Mouse (Mus musculus) hindbrain, postnatal 0 days (tissue): Measurements from ENCODE around the gene Masp2. TPM values are rescaled to one million over a fixed set of nuclear protein-coding genes. Genes with fewer than 3 reads are reported as not detected.

Source experiments
- ATAC-seq: fragments of 200-750 bp; cut with Nextera tagmentation; 2 replicates; pipeline ENCODE4 v1.8.0; 2017; ENCODE audit warnings: mild to moderate bottlenecking, moderate TSS enrichment, moderate library complexity
- DNase-seq: peaks from one replicate; pipeline ENCODE4 v3.0.0-alpha.2; 2015; ENCODE audit warnings: low spot score
- H3K27ac ChIP-seq: fragments of 300-500 bp; sonication (generic); 2 replicates; pipeline ENCODE4 v1.5.1; 2014; ENCODE audit warnings: mild to moderate bottlenecking
- H3K27me3 ChIP-seq: fragments of 300-500 bp; sonication (generic); 2 replicates; pipeline ENCODE4 v1.6.1; 2014; ENCODE audit warnings: low read length, mixed read lengths; ENCODE audit not compliant: insufficient read depth
- H3K36me3 ChIP-seq: fragments of 300-500 bp; sonication (generic); 2 replicates; pipeline ENCODE4 v1.6.1; 2014; ENCODE audit warnings: low read length, mixed read lengths; ENCODE audit not compliant: insufficient read depth
- H3K4me1 ChIP-seq: fragments of 300-500 bp; sonication (generic); 2 replicates; pipeline ENCODE4 v1.6.1; 2014; ENCODE audit warnings: antibody characterized with exemption, low read length, mixed read lengths; ENCODE audit not compliant: insufficient read depth
- H3K4me2 ChIP-seq: fragments of 300-500 bp; sonication (generic); 2 replicates; pipeline ENCODE4 v1.6.1; 2014; ENCODE audit warnings: low read depth, mild to moderate bottlenecking, low read length, moderate library complexity, mixed read lengths
- H3K4me3 ChIP-seq: fragments of 300-500 bp; sonication (generic); 2 replicates; pipeline ENCODE4 v1.5.1; 2014; ENCODE audit warnings: low read length
- H3K9ac ChIP-seq: fragments of 300-500 bp; sonication (generic); replicated peaks from 2 replicates; pipeline ENCODE4 v1.6.1; 2014; ENCODE audit warnings: mild to moderate bottlenecking, low read length, moderate library complexity, mixed read lengths
- H3K9me3 ChIP-seq: fragments of 300-500 bp; sonication (generic); 2 replicates; pipeline ENCODE4 v1.6.1; 2016; ENCODE audit warnings: low read length, mixed read lengths
- CTCF ChIP-seq: IDR thresholded peaks from 2 replicates; pipeline ENCODE4 v1.5.1; 2016; ENCODE audit warnings: antibody characterized with exemption, control low read depth, low read depth
- WGBS: fragments of 180-500 bp; shearing (Covaris S2); extraction: QIAGEN DNeasy Blood & Tissue Kit; methylation state at CpG from one replicate; pipeline ENCODE4 v1.1.7; 2014; 5-methylcytosine and 5-hydroxymethylcytosine counted together
- polyA plus RNA-seq: library from polyadenylated mRNA; unstranded; fragments of >200 nt; fragmentation: Nextera tagmentation; extraction: Ambion mirVana; gene quantifications from 2 replicates; pipeline ENCODE4 v1.2.1, GENCODE M21; 2015
- total RNA-seq: library from RNA; depleted of rRNA; stranded (reverse); fragments of >200 nt; gene quantifications from 2 replicates; pipeline ENCODE4 v1.2.3, GENCODE M21; 2014

Gene Masp2
- total and polyA plus RNA-seq, 2 experiments from 2014 or later, result 0.26 to 0.49 TPM

GRCm38 (mm10) chr4:148589565-148589964, 12.8 kb upstream of the Masp2 start:
- Histone ChIP-seq H3K4me2 (no peak overlapping the region), H3K4me3 (no peak overlapping the region), H3K27me3 (no peaks in the 10 kb centered on the region), H3K9me3 (no peaks in the 10 kb centered on the region), H3K27ac (no peak overlapping the region), H3K9ac (no peak overlapping the region), H3K4me1 (peaks cover 5% of the 10 kb centered on the region; the same call in 1 of the 2 replicates), H3K36me3 (peaks cover 9% of the 10 kb centered on the region)
- no peak for ATAC-seq
- 53% methylated on average over 7 of the region's 8 CpGs for WGBS
- no peak for TF ChIP-seq CTCF
- DNase-seq, result no peak

DNA sequence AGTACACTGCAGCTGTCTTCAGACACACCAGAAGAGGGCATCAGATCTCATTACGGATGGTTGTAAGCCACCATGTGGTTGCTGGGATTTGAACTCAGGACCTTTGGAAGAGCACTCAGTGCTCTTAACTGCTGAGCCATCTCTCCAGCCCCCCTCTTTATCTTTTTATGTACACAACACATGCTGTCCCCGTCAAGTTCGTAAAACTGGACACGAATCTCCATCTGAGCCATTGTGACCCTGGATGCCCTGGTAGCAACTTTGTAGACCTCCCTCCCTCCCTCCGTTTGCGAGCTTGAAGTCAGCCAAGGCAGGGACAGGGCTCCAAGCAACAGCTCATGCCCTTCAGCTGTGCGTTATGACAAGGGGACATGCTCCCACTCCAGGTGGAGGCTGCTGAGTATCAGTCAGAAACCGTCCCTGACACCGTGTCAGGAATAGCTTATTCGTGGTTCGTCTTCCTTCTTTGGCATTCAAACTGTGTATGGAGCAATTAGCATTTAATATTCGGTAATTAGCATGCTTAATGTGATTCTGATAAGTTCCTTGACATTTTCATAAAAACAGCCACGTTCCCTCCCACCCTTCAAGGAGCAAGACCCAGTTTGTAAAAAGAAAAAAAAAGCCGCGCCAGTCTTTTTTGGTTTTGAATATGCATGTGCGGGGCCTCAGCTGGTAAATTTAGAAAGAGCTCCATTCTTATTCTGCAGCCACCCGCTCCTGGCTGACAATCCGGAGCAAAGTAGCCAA, 11.8 kb upstream of the Masp2 start:
- Histone ChIP-seq H3K9ac (peak overlapping the region; percentile 37; the same call in 1 of the 2 replicates), H3K4me3 (peak overlapping the region; percentile 82), H3K27ac (peak overlapping the region; percentile 70), H3K4me2 (peak overlapping the region; percentile 86), H3K9me3 (no peaks in the 10 kb centered on the region), H3K4me1 (peaks cover 5% of the 10 kb centered on the region; the same call in 1 of the 2 replicates), H3K27me3 (no peaks in the 10 kb centered on the region), H3K36me3 (peaks cover 18% of the 10 kb centered on the region)
- 5% methylated on average over 18 of the region's 18 CpGs for WGBS
- TF ChIP-seq CTCF, result 0 out of 2 replicates have a peak, but pooled peaks have one; percentile 7
- DNase-seq, result peak; percentile 49
- ATAC-seq, result no peak

DNA sequence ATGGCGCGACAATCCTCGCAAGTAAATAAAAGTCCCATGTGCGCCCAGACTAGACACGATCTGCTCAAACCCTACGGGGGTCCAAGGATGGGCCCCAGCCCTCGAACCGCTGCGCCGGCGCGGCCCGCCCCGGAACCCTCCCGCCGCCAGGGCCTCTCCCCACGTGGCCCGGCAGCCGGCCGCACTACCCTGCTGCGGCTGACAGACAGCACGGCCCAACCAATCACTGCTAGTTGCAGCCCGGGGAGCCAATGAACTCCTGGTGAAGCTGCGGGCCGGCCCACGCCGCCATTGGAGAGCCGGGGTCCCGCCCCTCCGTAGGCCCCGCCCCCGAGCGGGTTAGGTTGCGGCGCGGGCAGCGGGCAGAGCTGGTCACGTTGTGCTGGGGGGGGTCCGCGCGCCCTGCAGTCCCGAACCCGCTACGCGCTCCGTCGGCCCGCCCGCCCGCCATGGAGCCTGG, 11.2 kb upstream of the Masp2 start, which contains the start of gene Srm:
Srm (plus strand) TSS at position 333 of the 460 bp plus-strand sequence.
- ATAC-seq (peak; percentile 99), DNase-seq (peak; percentile 99)
- under 1% methylated on average over 43 of the region's 50 CpGs for WGBS
- Histone ChIP-seq H3K9ac (peak within 1 kb of the TSS; percentile 62), H3K4me2 (peak within 1 kb of the TSS; percentile 86), H3K27me3 (no peaks in the 10 kb centered on the region), H3K4me1 (peaks cover 5% of the 10 kb centered on the region; the same call in 1 of the 2 replicates), H3K4me3 (peak within 1 kb of the TSS; percentile 82), H3K9me3 (no peaks in the 10 kb centered on the region), H3K36me3 (peaks cover 23% of the 10 kb centered on the region), H3K27ac (peak within 1 kb of the TSS; percentile 70)
- no peak for TF ChIP-seq CTCF

DNA sequence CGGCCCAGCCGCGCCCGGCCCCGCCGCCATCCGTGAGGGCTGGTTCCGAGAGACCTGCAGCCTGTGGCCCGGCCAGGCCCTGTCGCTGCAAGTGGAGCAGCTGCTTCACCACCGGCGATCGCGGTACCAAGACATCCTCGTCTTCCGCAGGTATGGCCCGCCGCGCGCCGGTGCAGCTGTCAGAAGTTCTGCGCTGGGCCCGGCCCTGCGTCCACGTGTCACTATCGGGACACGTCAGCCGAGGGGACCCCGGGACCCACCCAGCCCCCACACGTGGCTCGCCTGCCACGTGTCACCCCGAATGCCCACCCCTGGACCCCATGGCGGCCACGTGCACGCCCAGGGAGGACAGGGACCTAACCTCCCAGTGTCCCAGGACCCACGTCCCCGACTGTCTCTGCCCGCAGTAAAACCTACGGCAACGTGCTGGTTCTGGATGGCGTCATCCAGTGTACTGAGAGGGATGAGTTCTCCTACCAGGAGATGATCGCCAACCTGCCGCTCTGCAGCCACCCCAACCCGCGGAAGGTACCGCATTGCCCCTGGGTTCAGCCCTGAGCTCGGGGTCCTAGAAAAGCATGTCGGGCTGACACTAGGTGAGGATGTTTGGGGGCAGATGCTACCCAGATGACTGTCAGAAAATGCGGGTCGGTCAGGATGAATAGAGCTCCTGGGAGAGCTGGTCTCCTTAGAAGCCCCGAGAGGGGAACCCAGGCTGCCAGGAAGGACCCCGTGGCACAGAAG, 10.5 kb upstream of the Masp2 start:
- under 1% methylated on average over 52 of the region's 53 CpGs for WGBS
- Histone ChIP-seq H3K9ac (peak overlapping the region; percentile 62), H3K4me3 (peak overlapping the region; percentile 82), H3K27ac (peak overlapping the region; percentile 61; the same call in 1 of the 2 replicates), H3K36me3 (peaks cover 27% of the 10 kb centered on the region), H3K4me2 (peak overlapping the region; percentile 86), H3K4me1 (peaks cover 5% of the 10 kb centered on the region; the same call in 1 of the 2 replicates), H3K9me3 (no peaks in the 10 kb centered on the region), H3K27me3 (no peaks in the 10 kb centered on the region)
- DNase-seq, result peak; percentile 61
- no peak for TF ChIP-seq CTCF
- peak; percentile 52 for ATAC-seq

GRCm38 (mm10) chr4:148593996-148594395, 8.4 kb upstream of the Masp2 start:
- no peak overlapping the region for H3K9ac ChIP-seq
- H3K4me3 ChIP-seq, result no peak overlapping the region
- DNase-seq (no peak), ATAC-seq (no peak)
- no peaks in the 10 kb centered on the region for H3K27me3 ChIP-seq
- TF ChIP-seq CTCF, result no peak
- WGBS, result 93% methylated on average over 11 of the region's 11 CpGs
- H3K9me3 ChIP-seq, result no peaks in the 10 kb centered on the region
- peaks cover 27% of the 10 kb centered on the region for H3K36me3 ChIP-seq
- peaks cover 5% of the 10 kb centered on the region; the same call in 1 of the 2 replicates for H3K4me1 ChIP-seq
- no peak overlapping the region for H3K27ac ChIP-seq
- no peak overlapping the region for H3K4me2 ChIP-seq

GRCm38 (mm10) chr4:148595916-148596315, 6.4 kb upstream of the Masp2 start:
- DNase-seq (no peak), ATAC-seq (no peak)
- no peaks in the 10 kb centered on the region for H3K27me3 ChIP-seq
- peaks cover 5% of the 10 kb centered on the region; the same call in 1 of the 2 replicates for H3K4me1 ChIP-seq
- H3K4me3 ChIP-seq, result no peak overlapping the region
- no peak for TF ChIP-seq CTCF
- no peak overlapping the region for H3K27ac ChIP-seq
- no peak overlapping the region for H3K9ac ChIP-seq
- WGBS, result 87% methylated on average over 6 of the region's 6 CpGs
- no peaks in the 10 kb centered on the region for H3K9me3 ChIP-seq
- no peak overlapping the region for H3K4me2 ChIP-seq
- H3K36me3 ChIP-seq, result peaks cover 27% of the 10 kb centered on the region
